Mouse (Mus musculus) limb, embryonic 11.5 days (tissue): Measurements from ENCODE around the gene Taf15. TPM values are rescaled to one million over a fixed set of nuclear protein-coding genes. Genes with fewer than 3 reads are reported as not detected.

Experiments used
- ATAC-seq: fragments of 200-750 bp; cut with Nextera tagmentation; 2 replicates; pipeline ENCODE4 v1.8.0; 2017; ENCODE audit warnings: low read depth; ENCODE audit not compliant: insufficient number of reproducible peaks, low FRiP score, low TSS enrichment
- DNase-seq: peaks from one replicate; pipeline ENCODE4 v3.0.0-alpha.2; 2015; ENCODE audit warnings: low spot score
- H3K27ac ChIP-seq: fragments of 300-500 bp; sonication (generic); replicated peaks from 2 replicates; pipeline ENCODE4 v1.5.1; 2014; ENCODE audit warnings: low read depth, mild to moderate bottlenecking, low read length
- H3K27me3 ChIP-seq: fragments of 300-500 bp; sonication (generic); 2 replicates; pipeline ENCODE4 v1.6.1; 2014; ENCODE audit warnings: mild to moderate bottlenecking, low read length, mixed read lengths; ENCODE audit not compliant: control insufficient read depth, insufficient read depth
- H3K36me3 ChIP-seq: fragments of 300-500 bp; sonication (generic); 2 replicates; pipeline ENCODE4 v1.6.1; 2014; ENCODE audit warnings: mild to moderate bottlenecking, low read length, moderate library complexity, mixed read lengths; ENCODE audit not compliant: control insufficient read depth, insufficient read depth
- H3K4me1 ChIP-seq: fragments of 300-500 bp; sonication (generic); 2 replicates; pipeline ENCODE4 v1.6.1; 2014; ENCODE audit warnings: low read length, mixed read lengths; ENCODE audit not compliant: control insufficient read depth, insufficient read depth
- H3K4me2 ChIP-seq: fragments of 300-500 bp; sonication (generic); 2 replicates; pipeline ENCODE4 v1.6.1; 2014; ENCODE audit warnings: low read depth, mild to moderate bottlenecking, moderate library complexity; ENCODE audit not compliant: severe bottlenecking
- H3K4me3 ChIP-seq: fragments of 300-500 bp; sonication (generic); 2 replicates; pipeline ENCODE4 v1.5.1; 2014; ENCODE audit warnings: low read depth, low read length
- H3K9ac ChIP-seq: fragments of 300-500 bp; sonication (generic); 2 replicates; pipeline ENCODE4 v1.6.1; 2014; ENCODE audit warnings: mild to moderate bottlenecking, low read length
- H3K9me3 ChIP-seq: fragments of 300-500 bp; sonication (generic); 2 replicates; pipeline ENCODE4 v1.6.1; 2016; ENCODE audit warnings: low read length; ENCODE audit not compliant: control insufficient read depth
- WGBS: fragments of 180-500 bp; shearing (Covaris S2); extraction: QIAGEN DNeasy Blood & Tissue Kit; methylation state at CpG from one replicate; pipeline ENCODE4 v1.1.7; 2014; 5-methylcytosine and 5-hydroxymethylcytosine counted together
- polyA plus RNA-seq: library from polyadenylated mRNA; unstranded; fragments of >200 nt; fragmentation: Nextera tagmentation; extraction: Ambion mirVana; gene quantifications from 2 replicates; pipeline ENCODE4 v1.2.1, GENCODE M21; 2014

Gene Taf15
- 11.3 and 13.3 TPM in 2 replicates for polyA plus RNA-seq

DNA sequence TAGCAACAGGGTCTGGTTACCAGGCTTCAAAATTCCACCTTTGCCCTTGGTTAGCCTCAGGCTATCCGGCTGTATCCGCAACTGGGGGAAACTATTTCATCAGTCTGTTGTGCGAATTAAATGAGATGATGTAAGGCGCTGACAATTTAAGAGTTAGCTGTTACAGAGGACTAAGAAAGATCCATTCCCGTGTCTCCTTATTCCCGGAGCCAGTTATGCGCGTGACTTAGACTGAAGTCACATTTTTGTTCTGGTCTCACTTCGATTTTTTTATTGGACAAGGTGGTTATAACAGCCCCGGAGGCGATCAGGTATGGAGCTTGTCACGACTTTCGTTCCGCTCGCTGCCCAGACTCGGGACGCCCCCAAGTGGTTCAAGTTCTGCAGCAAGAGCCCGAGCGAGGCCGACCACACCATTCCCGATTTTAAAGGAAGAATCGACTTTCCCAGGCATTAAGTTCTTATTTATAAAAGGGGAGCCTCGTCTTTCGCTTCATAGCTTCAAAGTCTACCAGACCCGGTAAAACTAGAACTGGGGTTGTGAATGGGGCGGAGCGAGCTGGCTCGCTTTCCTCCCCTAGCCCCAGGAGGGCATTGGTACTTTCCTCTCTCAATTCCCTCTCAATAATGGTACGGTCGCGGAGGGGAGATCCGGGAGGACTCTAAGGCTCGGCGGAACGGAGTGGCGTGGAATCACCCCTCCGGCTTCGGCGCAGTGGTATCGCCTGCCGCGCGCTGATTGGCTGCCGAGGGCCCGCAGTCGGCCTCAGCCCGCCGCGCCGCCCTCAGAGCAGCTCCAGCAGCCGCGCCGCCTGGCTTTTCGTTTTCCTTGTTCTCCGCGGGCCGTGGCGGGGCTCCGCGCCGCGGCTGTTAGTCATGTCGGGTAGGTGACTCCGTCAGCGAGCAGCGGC is at the start of gene Taf15:
Gene Taf15 (plus strand): TSS at position 763 of the 911 bp plus-strand sequence.
- Histone ChIP-seq H3K9me3 (no peaks in the 10 kb centered on the region), H3K27me3 (no peaks in the 10 kb centered on the region), H3K9ac (peak within 1 kb of the TSS; percentile 87), H3K36me3 (peaks cover 3% of the 10 kb centered on the region; the same call in 1 of the 2 replicates), H3K27ac (peak within 1 kb of the TSS; percentile 94), H3K4me1 (0 out of 2 replicates have a peak, but pooled peaks cover 4% of the 10 kb centered on the region), H3K4me2 (peak within 1 kb of the TSS; percentile 50), H3K4me3 (peak within 1 kb of the TSS; percentile 88)
- under 1% methylated on average over 66 of the region's 66 CpGs for WGBS
- DNase-seq = peak; percentile 98
- ATAC-seq = peak; percentile 95

DNA sequence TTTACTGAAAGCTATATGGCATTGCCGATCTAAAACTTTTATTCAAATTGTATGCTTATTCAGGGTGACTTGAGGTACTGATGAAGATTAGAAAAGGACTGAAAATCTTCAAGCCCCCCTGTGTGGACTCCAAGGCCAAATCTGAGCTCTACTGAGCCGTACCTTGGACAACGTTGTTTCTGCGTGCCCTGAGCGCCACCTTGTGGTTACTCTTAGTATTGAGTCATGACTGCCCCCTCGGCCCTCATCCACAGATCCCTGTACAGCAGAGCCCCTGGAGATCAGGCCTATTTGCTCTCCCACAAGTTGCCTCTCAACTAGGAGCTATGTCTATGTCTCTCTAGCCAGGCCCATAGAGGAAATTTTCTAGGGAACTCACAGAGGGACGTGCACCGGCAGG is 48.2 kb upstream of the Taf15 start:
- no peak overlapping the region for H3K4me3 ChIP-seq
- no peak overlapping the region for H3K4me2 ChIP-seq
- 0 out of 2 replicates have a peak, but pooled peaks cover 2% of the 10 kb centered on the region for H3K4me1 ChIP-seq
- WGBS = 8% methylated on average over 8 of the region's 8 CpGs
- H3K9me3 ChIP-seq = no peaks in the 10 kb centered on the region
- H3K27ac ChIP-seq = no peak overlapping the region
- peaks cover 40% of the 10 kb centered on the region for H3K27me3 ChIP-seq
- no peak overlapping the region for H3K9ac ChIP-seq
- H3K36me3 ChIP-seq = no peaks in the 10 kb centered on the region
- peak; percentile 88 for DNase-seq
- no peak for ATAC-seq

DNA sequence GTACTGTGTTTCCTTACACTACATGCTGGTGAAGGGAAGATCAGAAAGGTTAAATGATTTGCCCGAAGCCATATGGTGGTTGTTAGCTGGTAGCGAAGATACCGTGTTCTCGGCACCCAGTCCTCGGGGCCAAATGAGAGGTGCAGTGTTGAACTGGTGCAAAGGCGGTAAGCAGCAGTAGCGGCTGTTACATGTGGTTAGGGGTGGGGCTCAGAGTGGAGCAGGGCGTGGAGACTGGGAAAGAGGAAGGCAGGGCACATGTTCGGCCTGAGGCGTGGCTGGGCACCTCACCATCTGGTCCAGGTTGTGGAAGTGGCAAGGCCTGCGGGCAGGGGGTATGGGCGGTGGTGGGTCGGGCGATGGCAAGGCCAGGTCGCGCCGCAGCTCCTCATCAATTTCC is 45.9 kb upstream of the Taf15 start:
- ATAC-seq (no peak), DNase-seq (no peak)
- Histone ChIP-seq H3K36me3 (no peaks in the 10 kb centered on the region), H3K27me3 (peaks cover 26% of the 10 kb centered on the region), H3K4me1 (0 out of 2 replicates have a peak, but pooled peaks cover 2% of the 10 kb centered on the region), H3K27ac (no peak overlapping the region), H3K9me3 (no peaks in the 10 kb centered on the region), H3K4me2 (no peak overlapping the region), H3K9ac (no peak overlapping the region; the same call in 1 of the 2 replicates), H3K4me3 (no peak overlapping the region)
- 23% methylated on average over 17 of the region's 17 CpGs for WGBS

DNA sequence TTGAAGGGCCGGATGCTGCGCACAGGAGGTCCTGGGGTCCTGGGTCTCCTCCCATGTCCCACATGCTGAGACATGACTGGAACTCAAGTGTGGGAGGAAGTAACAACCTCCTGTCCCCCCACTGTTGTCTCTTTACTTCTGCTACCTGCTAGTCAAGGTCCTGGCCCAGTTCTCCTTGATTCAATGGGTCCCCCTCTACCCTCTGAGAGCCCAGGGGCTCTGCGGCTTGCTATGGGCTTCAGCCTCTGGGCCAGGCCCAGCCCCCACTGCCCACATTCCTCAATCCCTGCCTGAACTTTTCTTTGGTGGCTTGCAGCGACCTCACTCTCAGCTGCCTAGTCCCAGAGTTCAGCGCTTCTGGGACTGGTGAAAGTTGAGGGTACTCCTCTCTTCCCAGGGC is 43.5 kb upstream of the Taf15 start, which contains the start of gene Gas2l2:
Gene Gas2l2 (minus strand): TSS at position 101 of the 400 bp plus-strand sequence.
- Histone ChIP-seq H3K4me3 (no peak within 1 kb of the TSS), H3K9ac (no peak within 1 kb of the TSS), H3K36me3 (no peaks in the 10 kb centered on the region), H3K4me2 (no peak within 1 kb of the TSS), H3K27ac (no peak within 1 kb of the TSS), H3K4me1 (0 out of 2 replicates have a peak, but pooled peaks cover 2% of the 10 kb centered on the region), H3K27me3 (peaks cover 26% of the 10 kb centered on the region), H3K9me3 (no peaks in the 10 kb centered on the region)
- ATAC-seq = no peak
- DNase-seq = no peak
- WGBS = 59% methylated on average over 5 of the region's 5 CpGs

DNA sequence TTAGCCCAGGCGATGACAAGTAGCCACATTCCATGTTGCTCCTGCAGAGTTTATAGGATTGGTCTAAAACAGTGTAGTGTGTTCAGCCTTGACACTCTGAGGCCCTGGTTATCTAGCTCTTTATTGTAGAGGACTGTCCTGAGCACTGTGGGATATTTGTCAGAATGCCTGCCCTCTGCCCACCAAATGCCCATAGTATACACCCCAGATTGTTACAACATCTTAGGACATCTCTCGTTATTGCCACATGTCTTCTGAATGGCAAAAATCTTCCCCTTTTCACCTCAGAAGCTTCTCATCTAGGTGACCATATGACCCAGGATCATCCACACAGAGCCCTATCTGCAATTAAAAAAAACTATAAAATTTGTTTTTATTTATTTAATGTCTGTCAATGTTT is 40.4 kb upstream of the Taf15 start:
- no peak overlapping the region for H3K27ac ChIP-seq
- H3K9ac ChIP-seq = no peak overlapping the region
- ATAC-seq = no peak

DNA sequence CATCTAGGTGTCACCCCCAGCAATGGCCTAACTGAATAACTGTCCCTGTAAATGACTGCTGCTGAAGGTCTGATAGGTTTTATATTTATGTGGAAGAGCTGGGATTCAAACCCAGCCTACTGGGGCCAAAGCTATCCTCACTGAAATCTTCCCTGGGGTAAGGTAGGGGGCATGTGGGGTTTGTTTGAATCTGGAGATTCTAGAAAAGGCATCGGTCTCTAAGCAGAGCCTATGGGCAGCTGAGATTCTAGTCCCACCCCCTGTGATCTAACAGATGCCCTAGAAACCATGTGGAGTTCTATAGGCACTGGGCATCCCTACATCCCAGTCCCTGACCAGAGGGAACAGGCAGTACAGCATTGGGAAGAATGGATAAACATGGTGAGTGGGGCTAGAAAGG is 35.5 kb upstream of the Taf15 start, which contains the start of gene 1700020L24Rik:
Gene 1700020L24Rik (plus strand): TSS at position 301 of the 400 bp plus-strand sequence.
- Histone ChIP-seq H3K27me3 (peaks cover 15% of the 10 kb centered on the region), H3K4me1 (no peaks in the 10 kb centered on the region), H3K4me2 (no peak within 1 kb of the TSS), H3K9me3 (no peaks in the 10 kb centered on the region), H3K4me3 (no peak within 1 kb of the TSS), H3K9ac (no peak within 1 kb of the TSS), H3K36me3 (no peaks in the 10 kb centered on the region; the same call in 1 of the 2 replicates), H3K27ac (no peak within 1 kb of the TSS)
- no peak for DNase-seq
- WGBS = 86% methylated on average over 1 of the region's 1 CpGs
- no peak for ATAC-seq

More for the DNA sequence above, 40.4 kb upstream of the Taf15 start:
- Histone ChIP-seq H3K4me1 (0 out of 2 replicates have a peak, but pooled peaks cover 2% of the 10 kb centered on the region), H3K9me3 (no peaks in the 10 kb centered on the region), H3K4me2 (no peak overlapping the region), H3K4me3 (no peak overlapping the region), H3K36me3 (no peaks in the 10 kb centered on the region), H3K27me3 (peaks cover 12% of the 10 kb centered on the region)
- 80% methylated on average over 2 of the region's 2 CpGs for WGBS
- no peak for DNase-seq

DNA sequence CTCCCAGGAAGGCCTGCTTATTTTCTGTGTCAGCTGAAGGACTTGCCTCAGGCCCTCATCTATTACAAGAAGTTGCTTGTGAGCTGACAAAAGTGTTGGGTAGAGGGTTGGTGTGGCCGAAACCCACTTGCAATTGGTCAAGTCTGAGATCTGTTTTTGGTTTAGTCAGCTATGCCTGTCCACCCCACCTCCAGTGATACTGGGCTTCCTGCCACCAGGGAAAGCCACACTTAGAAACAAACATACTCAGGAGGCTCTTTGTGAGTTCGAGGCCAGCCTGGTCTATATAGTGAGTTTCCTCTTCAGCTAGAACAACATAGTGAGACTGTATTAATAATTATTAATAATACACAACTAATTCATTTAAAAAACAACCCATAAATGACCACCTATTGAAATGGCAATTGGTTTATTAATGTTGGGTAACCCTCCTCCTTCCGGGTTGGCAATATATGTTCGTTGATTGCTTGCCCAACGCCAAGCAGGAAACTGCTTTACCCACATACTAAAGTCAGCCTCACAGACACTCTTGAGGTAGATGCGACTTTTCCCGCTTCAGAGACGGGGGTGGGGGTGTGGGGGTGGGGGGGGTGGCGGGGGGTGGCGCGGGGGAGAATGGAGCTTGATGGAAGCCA is 33.3 kb upstream of the Taf15 start:
- 30% methylated on average over 11 of the region's 11 CpGs for WGBS
- Histone ChIP-seq H3K36me3 (no peaks in the 10 kb centered on the region; the same call in 1 of the 2 replicates), H3K27ac (no peak overlapping the region), H3K4me2 (peak overlapping the region; percentile 75), H3K4me1 (no peaks in the 10 kb centered on the region), H3K4me3 (peak overlapping the region; percentile 47; the same call in 1 of the 2 replicates), H3K9me3 (no peaks in the 10 kb centered on the region), H3K9ac (no peak overlapping the region), H3K27me3 (peaks cover 34% of the 10 kb centered on the region)
- DNase-seq = no peak
- ATAC-seq = no peak
